Mouse (Mus musculus) heart, postnatal 4 days (tissue): ENCODE data around the gene Olfr523. TPM values are rescaled to one million over a fixed set of nuclear protein-coding genes. Genes with fewer than 3 reads are reported as not detected.
"Not testable (repeated sequence)": the region's sequence is repeated elsewhere in the genome, so short reads cannot be mapped to it uniquely, and the experiment has no call there.

Source experiments
- DNase-seq: peaks from one replicate; pipeline ENCODE4 v3.0.0; 2021
- total RNA-seq, 2 experiments: library from RNA; stranded (reverse); gene quantifications; 2 replicates each; pipeline ENCODE4 v1.2.3; 2021

The Olfr523 gene
- total RNA-seq: not detected

DNA sequence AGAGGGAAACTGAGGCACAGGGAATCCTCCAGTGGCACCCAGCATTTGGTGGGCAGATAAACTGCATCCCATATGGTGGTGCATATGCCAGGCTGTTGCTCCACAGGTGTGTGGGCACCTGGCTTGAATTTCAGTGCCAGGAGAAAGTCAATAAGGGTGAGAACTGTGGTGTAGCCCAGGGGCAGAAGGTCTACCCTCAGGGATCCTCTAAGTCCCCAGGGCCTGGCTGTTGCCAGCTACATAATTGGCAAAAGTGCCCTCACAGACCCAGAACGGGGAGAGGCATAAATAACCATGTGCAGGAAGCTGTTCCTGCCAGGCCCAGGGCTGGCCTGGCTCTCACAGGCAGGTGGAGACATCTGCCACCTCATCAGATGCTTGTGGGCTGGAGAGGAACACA, at the start of gene Olfr523:
Gene Olfr523 (plus strand): TSS at position 282 of the 400 bp plus-strand sequence.
- DNase-seq: no peak

GRCm38 (mm10) chr7:140124382-140124781, 48.6 kb upstream of the Olfr523 start:
- no peak for DNase-seq

GRCm38 (mm10) chr7:140125278-140126021, 47.6 kb upstream of the Olfr523 start:
- DNase-seq: peak; percentile 94

- DNase-seq: no peak
Measured at GRCm38 (mm10) chr7:140126022-140126350, 47.0 kb upstream of the Olfr523 start.

- DNase-seq: no peak
Measured at GRCm38 (mm10) chr7:140126934-140127333, 46.1 kb upstream of the Olfr523 start.

GRCm38 (mm10) chr7:140127911-140128310, 45.1 kb upstream of the Olfr523 start:
- DNase-seq: no peak

GRCm38 (mm10) chr7:140132184-140132583, 40.8 kb upstream of the Olfr523 start:
- DNase-seq: not testable (repeated sequence)

DNA sequence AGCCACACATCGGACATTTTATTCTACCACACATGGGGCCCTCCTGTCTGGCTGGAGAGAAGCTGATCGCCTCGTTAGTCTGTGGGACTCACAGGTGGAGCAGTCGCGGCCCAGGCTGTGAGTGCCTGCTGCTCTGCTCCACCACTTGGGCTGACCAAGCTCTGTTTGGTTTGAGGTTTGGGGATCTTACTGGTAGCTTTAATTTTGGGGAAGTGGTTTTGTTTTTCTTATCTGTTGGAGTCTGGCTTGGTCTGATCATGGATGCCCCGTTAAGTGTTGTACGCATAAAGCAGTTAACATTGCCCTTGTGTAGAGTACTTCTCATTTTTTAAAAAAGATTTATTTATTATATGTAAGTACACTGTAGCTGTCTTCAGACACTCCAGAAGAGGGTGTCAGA, 39.0 kb upstream of the Olfr523 start:
- DNase-seq: not testable (repeated sequence)

DNA sequence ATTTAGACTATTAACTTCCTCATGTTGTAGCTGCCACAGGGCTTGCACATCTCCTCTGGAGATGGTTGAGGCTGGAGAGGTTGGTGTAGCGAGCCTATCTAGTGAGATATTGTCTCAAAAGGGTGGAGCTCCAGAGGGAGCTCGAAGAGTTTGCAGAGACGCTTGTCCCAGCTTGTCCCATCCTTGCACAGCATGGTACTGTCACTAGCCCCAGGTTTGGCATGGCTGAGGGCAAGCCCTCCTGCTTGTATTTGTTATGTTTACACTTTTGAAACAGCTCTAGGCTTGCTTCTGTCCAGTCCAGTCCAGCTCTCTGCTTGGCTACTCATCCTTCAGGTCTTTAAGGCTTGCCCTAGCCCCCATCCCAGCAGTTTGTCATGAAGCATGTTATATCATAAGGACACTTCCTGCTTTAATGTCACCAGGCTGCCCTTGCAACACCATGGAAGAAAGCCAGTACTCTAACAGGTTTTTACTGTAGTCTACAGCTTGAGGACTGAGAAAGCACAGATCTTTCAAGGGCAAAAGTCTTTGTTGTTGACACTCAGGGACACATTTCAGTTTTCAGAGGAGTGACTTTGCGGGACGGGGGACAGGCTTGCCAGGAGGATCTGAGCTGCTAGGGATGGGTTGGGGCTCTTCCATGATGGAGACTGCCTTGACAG, 37.8 kb upstream of the Olfr523 start:
- no peak for DNase-seq

DNA sequence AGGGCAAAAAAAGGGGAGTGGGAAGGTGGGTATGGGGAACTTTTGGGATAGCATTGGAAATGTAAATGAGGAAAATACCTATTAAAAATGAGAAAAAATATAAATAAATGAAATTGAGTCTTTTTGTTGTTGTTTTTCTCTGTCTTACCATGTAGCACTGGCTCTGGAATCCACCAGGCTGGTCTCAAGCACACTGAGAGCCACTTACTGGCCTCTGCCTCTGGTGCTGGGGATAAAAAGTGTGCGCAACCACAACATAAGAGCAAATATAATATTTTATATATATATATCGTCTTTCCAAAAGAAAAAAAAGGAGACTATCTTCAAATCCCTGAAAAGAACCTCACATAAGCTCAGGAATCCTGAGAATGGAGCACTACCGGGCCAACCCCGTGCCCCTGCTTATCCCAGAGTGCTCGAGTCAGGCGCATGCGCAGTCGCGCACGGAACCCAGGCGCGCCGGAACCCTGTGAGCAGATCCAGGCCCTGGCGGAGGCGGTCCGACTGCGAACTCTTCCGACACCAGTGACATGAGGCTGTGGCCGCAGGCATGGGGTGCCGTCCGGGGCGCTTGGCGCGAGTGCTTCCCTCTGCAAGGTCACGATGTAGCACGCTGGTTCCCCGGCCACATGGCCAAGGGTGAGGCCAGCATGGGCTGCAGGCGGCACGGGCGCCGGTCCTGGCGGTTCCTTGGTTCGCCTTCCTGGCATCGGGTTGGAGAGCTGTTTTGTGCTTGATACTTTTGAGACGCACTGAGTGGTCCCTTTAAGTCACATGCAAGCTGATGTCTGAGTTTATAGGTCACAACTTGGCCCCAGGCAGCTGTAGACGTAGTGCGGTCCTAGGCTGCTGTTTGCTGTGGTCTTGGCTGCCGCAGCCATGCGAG, 35.6 kb upstream of the Olfr523 start, which contains the start of gene Mtg1:
Gene Mtg1 (plus strand): TSS at position 430 of the 886 bp plus-strand sequence.
- peak; percentile 98 for DNase-seq

- DNase-seq: no peak
Measured at GRCm38 (mm10) chr7:140138021-140138310, 35.1 kb upstream of the Olfr523 start.

GRCm38 (mm10) chr7:140141350-140141749, 31.7 kb upstream of the Olfr523 start:
- peak; percentile 76 for DNase-seq

GRCm38 (mm10) chr7:140144550-140144949, 28.5 kb upstream of the Olfr523 start:
- no peak for DNase-seq

DNA sequence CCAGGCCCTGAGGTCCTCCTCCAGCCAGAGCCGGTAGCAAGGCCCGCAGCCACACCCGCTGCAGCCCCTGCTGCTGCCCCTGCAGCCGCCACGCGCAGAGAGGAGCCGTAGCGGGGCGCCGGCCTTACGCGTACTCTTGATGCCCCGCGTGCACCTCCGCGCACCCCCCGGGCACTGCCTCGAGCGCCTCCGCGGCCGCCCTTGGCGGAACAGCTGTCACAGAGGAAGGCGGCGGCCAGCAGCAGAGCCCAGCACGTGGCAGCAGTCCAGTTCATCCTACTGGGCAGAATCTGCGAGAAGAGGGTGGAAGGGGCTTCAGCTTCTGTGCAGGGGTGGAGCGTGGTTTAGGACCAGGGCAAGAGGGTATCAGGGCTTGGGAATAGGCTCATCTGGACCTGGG, 19.6 kb upstream of the Olfr523 start:
- peak; percentile 25 for DNase-seq

DNA sequence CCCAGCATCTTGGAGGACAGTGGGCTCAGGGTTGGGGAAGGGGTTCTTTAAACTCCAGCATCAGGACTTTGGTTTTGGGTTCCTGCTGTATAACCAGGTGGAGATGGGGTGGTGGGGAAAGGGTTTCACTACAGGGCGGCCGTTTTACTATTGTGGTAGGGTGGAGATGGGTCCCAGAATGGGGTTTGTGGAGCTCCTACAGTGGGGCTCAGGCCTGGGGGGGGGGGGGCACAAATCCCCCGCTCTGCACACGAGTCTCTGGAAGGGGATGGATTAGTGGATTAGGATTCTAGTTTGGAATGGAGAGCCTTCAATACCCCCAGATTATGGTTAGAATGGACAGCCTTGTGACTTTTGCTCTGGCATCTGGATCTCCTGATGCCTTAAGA, 19.2 kb upstream of the Olfr523 start:
- no peak for DNase-seq

DNA sequence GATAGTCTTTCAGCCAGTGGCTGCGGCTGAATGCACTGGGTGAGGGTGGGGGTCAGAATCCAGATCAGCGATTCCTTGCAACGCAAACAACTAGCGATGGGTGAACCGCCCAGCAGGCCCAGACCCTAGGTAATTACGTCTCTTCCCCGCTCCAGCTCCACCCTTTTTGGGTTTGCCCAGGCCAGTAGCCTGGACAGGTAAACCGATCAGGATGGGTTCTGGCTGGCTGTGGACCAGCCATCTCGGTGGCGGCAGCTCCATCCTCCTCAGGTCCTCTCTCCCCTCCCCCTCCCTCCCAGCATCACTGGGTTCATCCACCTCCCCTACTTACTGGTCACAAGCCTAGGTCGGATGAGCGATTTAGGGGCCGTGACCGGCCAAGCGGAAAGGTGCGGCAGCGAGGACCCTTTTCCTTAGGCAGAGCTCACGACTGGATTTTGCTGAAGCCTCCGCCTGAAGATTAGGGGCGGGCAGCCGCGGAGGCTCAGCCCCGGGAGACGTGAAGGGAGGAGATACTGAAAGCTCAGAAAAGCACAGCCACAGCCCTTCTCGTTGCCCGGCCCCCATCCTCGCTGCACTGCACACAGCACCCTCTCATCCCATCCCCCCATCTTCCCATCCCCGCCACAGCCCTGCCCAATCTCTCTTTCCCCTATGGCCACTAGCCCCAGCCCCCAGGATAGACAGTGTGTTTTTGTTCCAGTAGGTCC, 18.6 kb upstream of the Olfr523 start, which contains the start of gene Sprn:
Gene Sprn (minus strand): TSS at position 660 of the 710 bp plus-strand sequence.
- no peak for DNase-seq

DNA sequence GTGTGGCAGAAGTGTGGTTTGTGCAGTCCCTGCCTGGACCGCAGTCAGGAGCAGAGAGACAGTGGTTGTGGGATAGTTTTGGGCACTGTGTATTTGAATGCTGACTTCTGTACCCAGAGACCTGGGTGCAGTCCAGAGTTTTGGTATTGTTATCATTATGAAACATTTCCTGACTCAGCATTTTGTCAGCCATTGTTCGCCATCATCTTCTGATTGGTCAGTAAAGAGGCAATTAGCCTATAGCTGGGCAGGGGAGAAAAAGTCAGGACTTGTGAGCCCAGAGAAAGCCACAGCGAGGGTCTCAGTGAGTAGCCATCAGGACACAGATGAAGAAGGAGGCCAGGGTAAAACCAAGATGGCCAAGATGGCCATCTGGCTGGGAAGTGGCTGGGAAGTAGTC, 12.7 kb upstream of the Olfr523 start:
- no peak for DNase-seq

GRCm38 (mm10) chr7:140164664-140165063, 8.4 kb upstream of the Olfr523 start, which contains the start of gene Olfr522:
TSS of gene Olfr522 (minus strand) at chr7:140164764.
- no peak for DNase-seq

DNA sequence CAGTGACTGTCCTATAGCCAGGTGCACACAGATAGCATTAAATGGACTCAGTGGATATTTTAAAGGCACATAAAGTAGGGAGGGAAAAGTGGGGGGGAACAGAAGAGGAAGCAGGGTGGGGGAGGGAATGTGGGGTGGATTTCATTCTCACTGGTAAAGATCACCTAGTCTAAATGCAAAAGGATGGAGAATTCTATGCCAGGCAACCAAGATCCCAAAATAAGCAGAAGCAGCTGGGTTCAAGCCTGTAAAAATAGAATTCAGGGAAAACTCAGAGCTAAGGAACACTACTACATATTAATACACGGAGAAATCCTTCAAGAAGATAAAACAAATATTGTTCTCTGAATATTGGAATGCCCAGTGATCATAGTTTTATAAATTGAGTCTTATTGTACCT, 5.1 kb upstream of the Olfr523 start:
- DNase-seq: no peak

DNA sequence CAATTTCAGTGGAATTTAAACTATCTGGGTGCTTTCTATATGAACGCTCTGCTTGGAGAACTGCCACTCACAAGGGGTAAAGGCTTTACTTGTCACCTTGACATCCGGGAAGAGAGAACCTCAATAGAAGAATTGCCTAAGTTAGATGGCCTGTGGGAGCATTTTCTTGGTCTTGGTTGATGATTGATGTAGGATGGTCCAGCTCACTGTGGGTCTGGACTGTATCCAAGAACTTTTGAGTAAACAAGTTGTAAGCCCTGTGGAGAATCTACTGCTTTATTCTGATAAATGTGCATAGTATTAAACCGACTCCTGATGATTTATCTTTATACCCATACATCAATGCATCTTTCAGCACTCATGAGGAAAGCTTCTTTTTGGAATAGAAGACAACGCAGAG, 3.6 kb upstream of the Olfr523 start:
- no peak for DNase-seq

DNA sequence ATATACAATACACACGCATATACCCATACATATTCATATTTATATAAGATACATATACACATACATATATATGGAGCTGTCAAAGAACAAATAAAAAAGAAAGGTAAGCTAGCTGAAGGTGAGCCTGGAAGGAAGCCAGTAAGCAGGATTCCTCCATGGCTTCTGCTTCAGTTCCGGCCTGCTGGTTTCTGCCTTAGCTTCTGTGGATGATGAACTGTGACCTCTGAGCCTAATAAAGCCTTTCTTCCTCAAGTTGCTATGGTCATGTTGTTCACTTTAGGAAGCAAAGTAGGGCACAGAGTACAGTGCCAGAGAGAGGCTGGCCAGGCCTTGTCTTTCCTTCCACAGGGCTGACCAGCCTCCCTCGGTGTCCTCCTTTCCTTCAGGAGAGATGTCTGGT, 2.2 kb upstream of the Olfr523 start:
- DNase-seq: no peak

GRCm38 (mm10) chr7:140179176-140179575, 6.2 kb downstream of the Olfr523 start:
- no peak for DNase-seq

DNA sequence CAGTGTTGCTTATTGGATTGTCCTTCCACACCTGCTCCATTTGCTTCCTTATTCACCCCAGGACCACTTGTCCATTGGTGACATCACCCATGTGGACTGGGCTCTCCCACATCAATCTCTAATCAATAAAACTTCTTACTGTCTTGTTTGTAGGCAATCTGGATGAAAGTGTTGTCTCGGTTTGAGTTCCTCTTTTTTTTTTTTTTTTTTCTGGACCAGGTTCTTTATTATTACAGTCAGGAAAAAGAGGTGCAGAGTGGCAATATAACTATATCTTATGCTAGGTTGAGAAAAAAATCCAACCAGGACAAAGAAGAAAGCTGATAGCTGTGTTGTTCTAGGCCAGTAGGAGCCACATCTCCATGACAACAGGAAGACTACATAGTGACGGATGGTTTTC, 7.7 kb downstream of the Olfr523 start:
- no peak for DNase-seq
